Mouse (Mus musculus) retina, embryonic 14.5 days (tissue): ENCODE data around the gene Dlx6.
A peak's percentile ranks its signal among the peaks of the same experiment; 100 is the strongest.

Experiments used
- DNase-seq: peaks from one replicate; pipeline ENCODE4 v3.0.0-alpha.2; 2015; ENCODE audit warnings: low spot score

The Dlx6 gene

DNA sequence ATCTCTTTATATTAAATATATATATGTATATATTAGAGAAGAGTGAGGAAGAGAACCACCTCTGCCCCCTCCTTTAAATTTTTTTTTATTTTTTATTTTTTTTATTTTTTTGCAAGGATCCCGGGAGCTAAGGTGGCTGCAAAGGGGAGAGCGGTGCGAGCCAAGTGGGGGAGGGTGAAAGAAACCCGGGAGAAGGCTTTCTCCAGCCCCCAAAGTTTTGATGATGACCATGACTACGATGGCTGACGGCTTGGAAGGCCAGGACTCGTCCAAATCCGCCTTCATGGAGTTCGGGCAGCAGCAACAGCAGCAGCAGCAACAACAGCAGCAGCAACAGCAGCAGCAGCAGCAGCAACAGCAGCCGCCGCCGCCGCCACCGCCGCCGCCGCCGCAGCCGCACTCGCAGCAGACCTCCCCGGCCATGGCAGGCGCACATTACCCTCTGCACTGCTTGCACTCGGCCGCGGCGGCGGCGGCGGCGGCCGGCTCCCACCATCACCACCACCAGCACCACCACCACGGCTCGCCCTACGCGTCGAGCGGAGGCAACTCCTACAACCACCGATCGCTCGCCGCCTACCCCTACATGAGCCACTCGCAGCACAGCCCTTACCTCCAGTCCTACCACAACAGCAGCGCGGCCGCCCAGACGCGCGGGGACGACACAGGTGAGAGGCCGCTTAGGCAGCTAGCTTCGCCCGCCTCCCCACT, at the start of gene Dlx6:
Gene Dlx6 (plus strand): TSS at position 175 of the 711 bp plus-strand sequence.
- DNase-seq = peak; percentile 67

DNA sequence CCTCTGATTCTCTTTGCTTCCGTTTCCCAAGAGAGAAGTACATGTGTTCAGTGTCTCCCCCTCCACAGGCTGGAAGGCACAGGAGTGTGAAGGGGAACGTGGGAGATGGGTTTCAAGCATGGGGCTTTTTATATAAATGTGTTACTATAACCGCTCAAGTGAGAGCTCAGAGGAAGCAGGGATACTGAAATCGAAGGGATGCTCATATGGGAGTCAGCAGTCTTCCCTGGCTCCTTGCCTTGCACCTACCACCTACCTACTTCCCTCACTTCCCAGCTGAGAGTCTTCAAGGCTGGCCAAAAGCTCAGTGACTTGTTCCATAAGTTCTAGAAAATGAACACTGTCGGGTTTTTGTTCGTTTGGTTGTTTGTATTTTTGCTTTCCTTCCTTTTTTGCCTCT, 46.3 kb upstream of the Dlx6 start:
- DNase-seq = no peak

DNA sequence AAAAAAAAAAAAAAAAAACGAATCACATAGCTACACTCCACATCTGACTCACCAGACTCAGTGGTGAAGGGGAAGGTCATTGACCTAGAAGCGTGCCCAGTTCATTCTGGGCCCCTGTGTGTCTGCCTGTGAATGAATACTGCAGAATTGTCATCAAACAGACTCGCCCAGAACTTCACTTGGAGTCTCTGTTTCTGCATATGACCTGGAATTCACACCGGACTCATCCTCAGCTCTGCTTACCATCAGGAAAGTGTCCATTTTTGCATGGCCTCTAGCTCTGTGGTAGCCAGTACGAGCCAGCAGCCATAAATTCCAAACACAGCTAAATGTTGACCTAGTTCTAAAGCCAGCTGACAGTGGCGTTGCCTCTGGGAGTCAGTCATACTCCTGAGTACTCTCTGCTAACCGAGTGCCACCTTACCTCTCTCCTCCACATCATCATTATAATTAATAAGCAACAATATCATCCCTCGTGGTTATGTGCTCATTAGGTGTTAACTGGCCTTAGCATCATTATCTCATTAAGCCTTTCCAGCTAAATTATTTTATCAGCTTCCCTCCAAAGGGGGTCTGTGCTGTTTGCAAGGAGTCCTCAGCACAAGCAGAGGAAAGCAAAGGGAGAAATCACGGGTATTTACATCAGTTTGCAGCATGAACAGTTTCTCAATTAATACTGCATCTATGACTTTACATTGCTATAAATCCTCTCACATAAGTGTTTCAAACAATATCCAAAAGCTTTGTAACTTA, 44.9 kb upstream of the Dlx6 start:
- DNase-seq = peak; percentile 38

DNA sequence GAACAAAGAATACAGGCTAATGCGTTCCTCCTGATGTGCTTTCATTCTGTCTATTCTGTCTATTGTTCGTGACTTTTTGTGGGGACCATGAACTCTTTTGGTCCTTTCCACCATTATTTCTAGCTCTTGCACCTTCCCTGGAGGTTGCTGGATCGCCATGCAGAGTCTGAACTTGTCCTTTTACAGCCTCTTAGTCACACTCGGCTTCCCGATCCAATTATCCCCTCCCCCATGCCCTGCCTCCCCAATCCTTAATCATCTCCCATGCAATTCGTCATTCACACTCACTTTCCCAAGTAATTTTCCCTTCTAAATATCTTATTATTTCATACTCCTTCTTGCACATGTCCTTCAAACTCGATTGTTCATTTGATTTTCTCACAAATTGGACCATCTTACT, 44.0 kb upstream of the Dlx6 start:
- peak; percentile 32 for DNase-seq

- DNase-seq = no peak
These were observed 37.8 kb upstream of the Dlx6 start for GRCm38 (mm10) chr6:6825313-6825712.

GRCm38 (mm10) chr6:6826861-6827260, 36.3 kb upstream of the Dlx6 start:
- DNase-seq = no peak

GRCm38 (mm10) chr6:6830446-6830845, 32.7 kb upstream of the Dlx6 start:
- no peak for DNase-seq

- no peak for DNase-seq
These were observed 29.8 kb upstream of the Dlx6 start for GRCm38 (mm10) chr6:6833301-6833700.

DNA sequence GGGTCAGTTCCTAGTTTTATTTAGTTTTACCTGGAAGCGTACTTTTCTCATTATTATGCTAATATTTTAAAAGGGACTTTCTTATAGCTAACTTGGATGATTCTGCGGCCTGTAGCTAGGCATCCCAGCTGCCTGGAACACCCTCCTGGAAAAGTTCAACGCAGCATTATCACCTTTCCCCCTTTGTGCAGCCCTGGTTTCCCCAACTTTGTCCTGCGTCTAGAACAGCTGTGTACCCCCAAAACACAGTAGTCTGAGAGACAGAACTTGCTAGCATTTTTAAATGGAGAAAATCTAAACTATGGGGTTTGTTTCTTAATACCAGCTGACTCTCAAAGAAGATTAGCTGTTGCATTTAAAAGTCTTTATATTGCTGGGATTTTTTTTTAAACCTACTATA, 14.6 kb upstream of the Dlx6 start:
- no peak for DNase-seq

GRCm38 (mm10) chr6:6849744-6850143, 13.4 kb upstream of the Dlx6 start:
- DNase-seq = peak; percentile 24

DNA sequence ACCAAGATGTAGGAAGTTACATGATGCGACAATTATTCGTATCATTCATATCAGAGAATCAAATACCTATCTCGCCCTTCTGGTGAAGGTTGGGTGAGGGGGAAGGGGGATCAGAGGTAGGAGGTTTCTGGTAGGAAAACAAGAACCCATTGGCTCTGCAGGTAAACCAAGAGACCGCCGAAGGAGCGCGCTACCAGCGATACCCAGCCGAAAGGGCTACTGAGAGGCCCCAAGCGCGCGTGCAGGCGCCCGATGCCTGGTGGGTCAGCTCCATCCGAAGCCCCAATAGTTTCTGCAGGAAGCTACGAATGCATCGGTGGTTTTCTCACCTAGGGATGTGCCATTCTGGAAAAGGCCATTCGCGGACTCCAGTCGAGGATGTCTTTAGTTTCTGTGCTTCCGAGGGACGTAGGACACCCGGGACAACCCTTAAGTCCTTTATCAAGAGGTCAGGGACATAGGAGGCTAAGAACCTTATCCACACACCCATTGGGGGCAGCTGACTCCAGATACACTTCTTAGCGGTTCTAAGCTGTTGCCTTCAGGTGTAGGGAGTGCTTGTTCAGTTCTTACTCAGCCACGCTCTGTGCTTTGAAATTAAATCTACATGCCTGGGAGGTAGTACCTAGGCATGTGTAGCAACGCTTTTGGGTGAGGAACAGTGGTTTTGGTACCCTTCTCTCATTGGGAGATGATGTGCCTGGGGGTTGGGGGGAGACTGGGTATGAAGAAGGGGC, 12.6 kb upstream of the Dlx6 start:
- DNase-seq = peak; percentile 35

GRCm38 (mm10) chr6:6851166-6851565, 12.0 kb upstream of the Dlx6 start:
- no peak for DNase-seq

GRCm38 (mm10) chr6:6852944-6853343, 10.2 kb upstream of the Dlx6 start:
- DNase-seq = no peak

- no peak for DNase-seq
These were observed 9.0 kb upstream of the Dlx6 start for GRCm38 (mm10) chr6:6854176-6854575.

DNA sequence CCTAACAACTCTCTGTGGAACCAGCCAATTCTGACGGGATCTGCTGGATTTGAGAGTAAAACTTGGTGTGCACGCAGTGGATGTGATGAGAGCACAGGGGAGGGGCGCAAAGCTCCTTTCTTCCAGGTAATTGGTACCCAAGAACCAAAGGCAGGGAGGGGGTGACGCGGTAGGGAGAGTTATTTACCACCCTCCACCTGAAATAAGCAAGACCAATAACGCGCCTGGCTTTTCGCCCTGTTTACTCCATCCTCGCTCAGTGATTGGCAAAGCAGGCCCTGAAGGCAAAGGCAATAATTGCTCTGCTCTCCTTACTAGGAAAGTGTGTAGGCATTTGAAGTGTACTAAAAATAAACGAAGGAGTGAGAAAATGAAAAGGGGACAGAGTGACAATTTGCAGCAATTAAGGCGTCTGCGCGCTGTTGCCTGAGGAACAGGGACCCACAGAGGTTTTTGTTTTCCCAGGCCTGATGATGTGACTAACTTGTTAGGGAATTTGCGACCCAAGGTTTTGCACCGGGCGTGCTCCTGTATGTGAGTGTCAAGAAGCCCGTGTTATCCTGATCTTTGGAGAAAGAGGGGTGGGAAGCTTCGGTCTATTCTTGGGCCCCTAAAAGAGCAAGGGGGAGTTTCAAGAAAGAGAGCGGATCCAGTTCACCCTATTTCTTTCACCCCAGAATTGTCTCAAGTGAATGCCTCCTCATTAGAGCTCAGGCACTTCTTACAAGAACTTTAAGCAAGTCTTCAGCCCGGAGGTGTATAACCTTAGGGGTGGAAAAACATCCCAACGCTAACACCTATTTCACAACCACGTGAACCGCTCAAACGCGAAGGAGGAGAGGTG, 8.0 kb upstream of the Dlx6 start:
- peak; percentile 23 for DNase-seq

GRCm38 (mm10) chr6:6855746-6856185, 7.4 kb upstream of the Dlx6 start:
- DNase-seq = no peak

DNA sequence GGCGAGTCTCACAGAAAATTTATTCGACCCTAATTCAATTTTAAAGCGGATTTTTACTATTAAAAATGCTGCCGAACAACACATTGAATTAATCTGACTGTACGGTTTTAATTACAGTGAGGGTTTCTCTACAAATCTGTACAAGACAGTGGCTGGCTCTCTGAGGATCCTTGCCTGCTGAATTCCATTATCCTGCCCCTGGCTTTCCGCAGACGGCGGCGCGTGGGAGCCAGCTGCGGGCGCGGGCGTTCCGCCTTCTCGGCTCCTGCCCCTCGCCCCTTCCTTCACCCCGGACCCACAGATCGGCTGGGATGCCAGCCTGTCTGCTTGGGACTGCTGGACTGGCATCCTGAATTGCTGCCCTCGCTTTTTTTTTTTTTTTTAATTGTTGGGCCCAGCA, 6.8 kb upstream of the Dlx6 start:
- DNase-seq = peak; percentile 31

DNA sequence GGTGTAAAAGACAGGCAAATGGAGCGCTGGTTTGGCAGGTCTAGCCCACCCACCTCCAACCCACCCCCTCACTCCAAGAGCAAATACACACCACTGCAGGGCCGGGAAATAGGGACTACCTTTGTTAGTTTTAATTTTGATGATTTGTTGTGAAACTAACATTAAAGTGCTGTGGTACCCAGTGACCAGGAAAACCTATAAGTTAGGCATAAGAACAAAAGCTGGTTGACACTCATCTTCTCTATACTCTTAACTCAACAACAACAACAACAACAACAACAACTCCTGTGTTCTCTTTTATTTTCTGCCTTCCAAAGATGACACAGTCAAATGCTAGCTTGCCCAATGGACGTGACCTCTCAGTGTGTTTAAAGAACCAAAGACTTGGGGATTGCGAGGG, 6.3 kb upstream of the Dlx6 start:
- no peak for DNase-seq

- DNase-seq = peak; percentile 23
These were observed 5.4 kb upstream of the Dlx6 start for GRCm38 (mm10) chr6:6857766-6858165.

- DNase-seq = peak; percentile 5
These were observed 4.6 kb upstream of the Dlx6 start for GRCm38 (mm10) chr6:6858571-6858970.

DNA sequence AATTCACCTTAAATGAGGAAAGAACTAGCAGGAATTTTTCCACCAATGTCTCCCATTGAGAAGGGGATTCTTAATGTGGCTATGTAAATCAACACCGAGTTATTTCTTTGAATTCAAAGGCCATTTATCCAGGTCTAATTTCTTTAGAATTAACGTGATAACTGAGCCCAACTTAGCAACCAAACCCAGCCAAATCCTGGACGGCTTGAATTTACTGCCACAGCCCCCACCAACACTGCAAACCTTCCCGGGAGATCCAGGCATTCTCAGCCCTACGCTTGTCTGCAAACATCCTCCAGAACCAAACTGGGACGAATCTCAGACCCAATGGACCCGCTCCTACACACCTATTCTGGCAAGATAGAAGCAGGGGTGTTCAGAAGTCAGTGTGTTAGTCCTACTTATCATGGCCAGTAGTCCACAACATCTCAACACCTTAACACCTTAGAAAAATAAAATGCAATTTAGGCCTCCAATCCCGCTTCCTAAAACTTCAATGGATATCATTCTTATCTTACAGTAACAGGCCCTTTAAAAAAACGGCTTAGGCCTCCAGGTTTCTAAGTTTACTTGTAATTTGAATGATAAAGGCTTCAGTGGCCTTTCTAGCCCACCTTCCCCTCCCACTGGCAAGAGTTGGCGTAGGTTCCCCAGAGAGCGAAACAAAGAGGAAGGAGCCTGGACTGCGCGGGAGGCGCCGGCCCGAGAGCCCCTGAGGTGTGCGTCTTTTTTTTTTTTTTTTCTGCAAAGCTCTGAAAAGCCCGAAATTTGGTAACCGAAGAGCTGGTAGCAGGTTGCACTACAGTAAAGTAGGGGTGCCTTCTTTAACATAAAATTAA, 3.8 kb upstream of the Dlx6 start:
- peak; percentile 35 for DNase-seq
